In the genomic region with DNA sequence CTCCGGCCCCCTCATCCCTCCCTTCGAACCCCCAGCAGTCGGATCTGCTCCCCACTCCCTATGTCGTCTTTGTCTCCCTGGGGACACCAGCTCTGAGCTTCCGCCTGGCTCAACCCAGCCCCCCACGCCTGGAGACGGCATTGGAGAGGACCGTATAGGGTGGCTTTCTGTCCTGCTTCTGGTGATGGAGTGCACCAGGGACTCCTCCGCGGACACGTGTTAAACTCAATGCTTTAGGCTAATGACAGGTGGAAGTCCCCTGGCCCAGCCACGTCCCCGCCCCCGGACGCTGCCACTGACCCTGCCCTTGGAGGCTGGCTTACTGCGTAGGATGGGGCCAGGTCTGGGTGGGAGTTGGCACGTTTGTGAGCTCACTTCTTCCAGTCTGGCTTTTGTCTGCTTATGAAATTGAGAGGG, we compare ENCODE assay signal across 8 mouse cellular contexts. TPM values are rescaled to one million over a fixed set of nuclear protein-coding genes. Genes with fewer than 3 reads are reported as not detected.
DNase-seq lines count a peak whose midpoint lies in the region; ATAC-seq and TF ChIP-seq lines count a peak whose summit lies in the region.

No protein-coding gene starts in this region.

- peak overlapping the region; percentile 82 for H3K9ac ChIP-seq in lung, embryonic 14.5 days
- peak overlapping the region; percentile 95 for H3K9ac ChIP-seq in heart, embryonic 14.5 days (ENCODE audit: low read length)
- peak overlapping the region; percentile 88 for H3K9ac ChIP-seq in limb, embryonic 14.5 days (ENCODE audit: low read depth, low read length, severe bottlenecking)

- TF ChIP-seq CTCF in lung, embryonic 14.5 days (IDR thresholded peaks at IDR 0.05; ENCODE audit: low read depth): no peak

- no peak for TF ChIP-seq POLR2A in limb, embryonic 14.5 days (IDR thresholded peaks at IDR 0.05; ENCODE audit: borderline replicate concordance, extremely low read depth, insufficient read depth, insufficient read length)
- no peak for TF ChIP-seq POLR2A in myocyte (IDR thresholded peaks at IDR 0.05; ENCODE audit: insufficient read length, low read depth)

- H3K4me2 ChIP-seq in lung, embryonic 14.5 days: peak overlapping the region; percentile 88
- peak overlapping the region; percentile 77 for H3K4me2 ChIP-seq in heart, embryonic 14.5 days (ENCODE audit: low read length)
- peak overlapping the region; percentile 94 for H3K4me2 ChIP-seq in limb, embryonic 14.5 days (replicated peaks; ENCODE audit: low read depth, low read length, severe bottlenecking)
- peak overlapping the region; percentile 89 for H3K4me2 ChIP-seq in myocyte (ENCODE audit: low read depth)

- H3ac ChIP-seq in myocyte (ENCODE audit: control insufficient read depth, insufficient read length): peak overlapping the region; percentile 29

- no peaks in the 10 kb centered on the region for H3K27me3 ChIP-seq in lung, embryonic 14.5 days (ENCODE audit: insufficient read depth, low read length)
- H3K27me3 ChIP-seq in heart, embryonic 14.5 days (ENCODE audit: control insufficient read depth, insufficient read depth, low read length): no peaks in the 10 kb centered on the region
- H3K27me3 ChIP-seq in limb, embryonic 14.5 days (ENCODE audit: control insufficient read depth, insufficient read depth, low read length): no peaks in the 10 kb centered on the region
- H3K27me3 ChIP-seq in myocyte (ENCODE audit: control insufficient read depth, insufficient read depth, insufficient read length): no peaks in the 10 kb centered on the region

- peaks cover 41% of the 10 kb centered on the region for H3K36me3 ChIP-seq in lung, embryonic 14.5 days (ENCODE audit: insufficient read depth)
- peaks cover 46% of the 10 kb centered on the region for H3K36me3 ChIP-seq in heart, embryonic 14.5 days (ENCODE audit: control insufficient read depth, insufficient read depth, low read length)
- peaks cover 37% of the 10 kb centered on the region for H3K36me3 ChIP-seq in limb, embryonic 14.5 days (ENCODE audit: control insufficient read depth, insufficient read depth, low read length)
- peaks cover 25% of the 10 kb centered on the region for H3K36me3 ChIP-seq in myocyte (ENCODE audit: control insufficient read depth, insufficient read depth)

- ATAC-seq in lung, embryonic 14.5 days (ENCODE audit: insufficient read depth): peak; percentile 59
- ATAC-seq in heart, embryonic 14.5 days (ENCODE audit: insufficient number of reproducible peaks, insufficient read depth, low FRiP score, low read depth): peak; percentile 58
- ATAC-seq in limb, embryonic 14.5 days (ENCODE audit: low FRiP score, low read depth): peak; percentile 39; the same call in 1 of the 2 replicates

- peak overlapping the region; percentile 99 for H3K4me3 ChIP-seq in lung, embryonic 14.5 days (ENCODE audit: low read depth, low read length)
- peak overlapping the region; percentile 91 to 98 for H3K4me3 ChIP-seq in heart, embryonic 14.5 days (ENCODE audit: control insufficient read depth in 1 of 2, insufficient read depth in 1 of 2, low read depth in 1 of 2, low read length in 2 of 2)
- H3K4me3 ChIP-seq in limb, embryonic 14.5 days (replicated peaks; ENCODE audit: low read length): peak overlapping the region; percentile 97
- H3K4me3 ChIP-seq in myocyte: peak overlapping the region; percentile 95

- peak overlapping the region; percentile 87 for H3K27ac ChIP-seq in lung, embryonic 14.5 days (ENCODE audit: low read depth)
- H3K27ac ChIP-seq in heart, embryonic 14.5 days (replicated peaks in 1 of 2; ENCODE audit: control insufficient read depth in 1 of 2, insufficient read depth in 1 of 2, low read depth in 2 of 2, low read length in 2 of 2): peak overlapping the region; percentile 0 to 81; a peak in 1 of 4 replicates
- H3K27ac ChIP-seq in limb, embryonic 14.5 days (replicated peaks; ENCODE audit: low read depth, low read length): peak overlapping the region; percentile 70

- peaks cover 29% of the 10 kb centered on the region for H3K79me2 ChIP-seq in myocyte (ENCODE audit: control insufficient read depth, insufficient read depth)

- peak; percentile 26 for DNase-seq in lung, embryonic 14.5 days
- DNase-seq in lung, postnatal 36 days: no peak
- DNase-seq in c-Kit-positive CD71-positive TER-119-negative erythroid progenitor cells, embryonic 14.5 days (ENCODE audit: low read depth): peak; percentile 39
- DNase-seq in limb, embryonic 14.5 days (ENCODE audit: low spot score): peak; percentile 21
- no peak for DNase-seq in thymus, postnatal 25 days
- no peak for DNase-seq in layer of hippocampus, adult 18-20 months (ENCODE audit: low spot score in 2 of 2)

- WGBS in lung, embryonic 14.5 days: under 1% methylated on average over 17 of the region's 17 CpGs
- under 1% methylated on average over 17 of the region's 17 CpGs for WGBS in heart, embryonic 14.5 days
- WGBS in limb, embryonic 14.5 days: 0% methylated on average over 17 of the region's 17 CpGs

- peaks cover 3% of the 10 kb centered on the region for H3K4me1 ChIP-seq in lung, embryonic 14.5 days (ENCODE audit: insufficient read depth)
- peaks cover 0 to 9% of the 10 kb centered on the region in 2 experiments; a peak in 2 of 4 replicates for H3K4me1 ChIP-seq in heart, embryonic 14.5 days (ENCODE audit: control insufficient read depth in 2 of 2, insufficient read depth in 2 of 2, low read length in 2 of 2)
- peaks cover 7% of the 10 kb centered on the region for H3K4me1 ChIP-seq in limb, embryonic 14.5 days (ENCODE audit: control insufficient read depth, insufficient read depth, low read length)

- no peaks in the 10 kb centered on the region for H3K9me3 ChIP-seq in lung, embryonic 14.5 days (ENCODE audit: low read depth, low read length)
- H3K9me3 ChIP-seq in heart, embryonic 14.5 days (ENCODE audit: control insufficient read depth, low read length): no peaks in the 10 kb centered on the region
- no peaks in the 10 kb centered on the region for H3K9me3 ChIP-seq in limb, embryonic 14.5 days (ENCODE audit: control insufficient read depth, low read length)

TF ChIP-seq in myocyte, 11 proteins besides CTCF, POLR2A, EP300 and RAD21:
- peak in 2 of 3 experiments; percentile 21 to 27 for TF ChIP-seq MYOD1 (IDR thresholded peaks at IDR 0.05; ENCODE audit: control insufficient read depth in 1 of 3, insufficient read length in 2 of 3, low read depth in 2 of 3)
- TF ChIP-seq MYOG (IDR thresholded peaks at IDR 0.05; ENCODE audit: control insufficient read depth in 1 of 3, insufficient read depth in 1 of 3, insufficient read length in 2 of 3, low read depth in 2 of 3): no peak

RNA-seq across cellular contexts. Expression of gene Psme3, which starts 0.5 kb away (rescaled TPM):
- 118 and 123 TPM in 2 replicates for polyA plus RNA-seq in lung, embryonic 14.5 days (2014; fragmentation: Nextera tagmentation; extraction: Ambion mirVana)
- 62.5 and 66.5 TPM in 2 replicates for polyA plus RNA-seq in heart, embryonic 14.5 days (2014; fragmentation: Nextera tagmentation; extraction: Ambion mirVana)
- 128 and 142 TPM in 2 replicates for polyA plus RNA-seq in limb, embryonic 14.5 days (2012; rRNA removed)
- polyA plus RNA-seq in limb, embryonic 14.5 days (2014; fragmentation: Nextera tagmentation; extraction: Ambion mirVana): 105 TPM in 2 replicates
- 89.0 TPM for polyA plus RNA-seq in myocyte (2012; fragmentation: generic; extraction: Trizol)
- total RNA-seq in layer of hippocampus, adult 18-20 months (2021): 100 to 1,000 TPM; 118 to 127 TPM

RNA-seq across cellular contexts. Expression of gene Aoc2, which starts 8.4 kb away (rescaled TPM):
- 1.5 TPM in 2 replicates for polyA plus RNA-seq in lung, embryonic 14.5 days (2014; fragmentation: Nextera tagmentation; extraction: Ambion mirVana)
- 0.55 and 0.84 TPM in 2 replicates for polyA plus RNA-seq in heart, embryonic 14.5 days (2014; fragmentation: Nextera tagmentation; extraction: Ambion mirVana)
- polyA plus RNA-seq in limb, embryonic 14.5 days (2012; rRNA removed): 6.2 and 8.2 TPM in 2 replicates
- 0.84 and 0.86 TPM in 2 replicates for polyA plus RNA-seq in limb, embryonic 14.5 days (2014; fragmentation: Nextera tagmentation; extraction: Ambion mirVana)
- 1.2 TPM for polyA plus RNA-seq in myocyte (2012; fragmentation: generic; extraction: Trizol)
- 1 to 10 TPM; 6.3 to 7.0 TPM for total RNA-seq in layer of hippocampus, adult 18-20 months (2021)

RNA-seq across cellular contexts. Expression of gene Aoc3, which starts 13.9 kb away (rescaled TPM):
- polyA plus RNA-seq in lung, embryonic 14.5 days (2014; fragmentation: Nextera tagmentation; extraction: Ambion mirVana): 0.62 and 0.83 TPM in 2 replicates
- 1.4 and 1.9 TPM in 2 replicates for polyA plus RNA-seq in heart, embryonic 14.5 days (2014; fragmentation: Nextera tagmentation; extraction: Ambion mirVana)
- 3.1 TPM in 2 replicates for polyA plus RNA-seq in limb, embryonic 14.5 days (2012; rRNA removed)
- 0.68 and 1.0 TPM in 2 replicates for polyA plus RNA-seq in limb, embryonic 14.5 days (2014; fragmentation: Nextera tagmentation; extraction: Ambion mirVana)
- 0.02 TPM for polyA plus RNA-seq in myocyte (2012; fragmentation: generic; extraction: Trizol)
- total RNA-seq in layer of hippocampus, adult 18-20 months (2021): under 1 TPM; 0.36 to 0.47 TPM

RNA-seq across cellular contexts. Expression of gene Becn1, which starts 14.4 kb away (rescaled TPM):
- polyA plus RNA-seq in lung, embryonic 14.5 days (2014; fragmentation: Nextera tagmentation; extraction: Ambion mirVana): 149 and 154 TPM in 2 replicates
- polyA plus RNA-seq in heart, embryonic 14.5 days (2014; fragmentation: Nextera tagmentation; extraction: Ambion mirVana): 134 and 149 TPM in 2 replicates
- polyA plus RNA-seq in limb, embryonic 14.5 days (2012; rRNA removed): 86.5 and 100 TPM in 2 replicates
- 118 and 135 TPM in 2 replicates for polyA plus RNA-seq in limb, embryonic 14.5 days (2014; fragmentation: Nextera tagmentation; extraction: Ambion mirVana)
- polyA plus RNA-seq in myocyte (2012; fragmentation: generic; extraction: Trizol): 134 TPM
- total RNA-seq in layer of hippocampus, adult 18-20 months (2021): 100 to 1,000 TPM; 211 to 217 TPM

RNA-seq across cellular contexts. Expression of gene Coa3, which starts 37.6 kb away (rescaled TPM):
- 190 and 197 TPM in 2 replicates for polyA plus RNA-seq in lung, embryonic 14.5 days (2014; fragmentation: Nextera tagmentation; extraction: Ambion mirVana)
- polyA plus RNA-seq in heart, embryonic 14.5 days (2014; fragmentation: Nextera tagmentation; extraction: Ambion mirVana): 188 and 203 TPM in 2 replicates
- 110 and 183 TPM in 2 replicates for polyA plus RNA-seq in limb, embryonic 14.5 days (2012; rRNA removed)
- polyA plus RNA-seq in limb, embryonic 14.5 days (2014; fragmentation: Nextera tagmentation; extraction: Ambion mirVana): 182 and 187 TPM in 2 replicates
- polyA plus RNA-seq in myocyte (2012; fragmentation: generic; extraction: Trizol): 155 TPM
- total RNA-seq in layer of hippocampus, adult 18-20 months (2021): 100 to 1,000 TPM; 102 to 103 TPM

Comparison
In these comparisons a context has a peak if more than half of its experiments do, and no peak if none do; other contexts are left out.
1. DNase-seq: peak in lung, embryonic 14.5 days (single experiment), c-Kit-positive CD71-positive TER-119-negative erythroid progenitor cells, embryonic 14.5 days (single experiment) and limb, embryonic 14.5 days (single experiment); none in lung, postnatal 36 days (single experiment), thymus, postnatal 25 days (single experiment) and layer of hippocampus, adult 18-20 months (0 of 2).
2. Peak in every context shown above with its lines, with median percentiles within 50 percentile points of each other: ATAC-seq, H3K27ac ChIP-seq, H3K4me2 ChIP-seq, H3K4me3 ChIP-seq and H3K9ac ChIP-seq.